Mouse (Mus musculus): ENCODE data around the gene Wdr59.

Gene Wdr59

DNA sequence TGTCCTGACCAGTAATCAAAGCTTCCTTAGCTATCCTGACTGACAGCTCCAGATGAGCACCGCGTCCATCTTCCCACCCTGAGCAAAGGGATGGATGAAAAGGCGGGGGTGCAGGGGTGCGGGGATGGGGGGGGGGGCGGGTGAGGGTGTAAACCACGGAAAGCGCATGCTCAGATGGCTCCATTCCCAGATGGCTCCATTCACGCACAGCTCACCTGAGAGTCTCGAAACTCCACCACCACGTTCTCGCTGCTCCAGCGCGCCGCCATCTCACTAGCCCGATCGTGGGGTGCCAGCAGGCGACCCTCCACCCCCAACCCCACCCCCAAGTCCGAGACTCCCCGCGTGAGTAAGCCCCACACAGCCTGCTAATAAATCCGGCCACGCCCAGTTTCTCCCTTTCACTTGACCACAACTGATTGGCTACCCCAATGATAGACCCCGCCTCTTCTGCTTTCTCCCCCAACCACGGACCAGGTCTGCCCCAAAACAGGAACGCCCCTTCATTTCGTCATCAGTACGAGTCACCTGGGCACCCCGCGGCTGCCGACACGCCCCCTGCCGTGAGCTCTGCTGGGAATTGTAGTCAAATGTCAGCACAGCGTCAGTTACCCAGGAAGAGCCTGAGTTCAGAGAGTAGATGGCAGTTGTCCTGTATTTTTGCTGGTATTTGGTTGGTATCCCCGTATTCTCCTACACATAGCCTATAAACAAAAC, at the start of gene Wdr59:
Gene Wdr59 (minus strand): TSS at position 380 of the 717 bp plus-strand sequence.
- peak; percentile 91 for DNase-seq (ENCODE audit: extremely low read depth, low read depth, low spot score)

DNA sequence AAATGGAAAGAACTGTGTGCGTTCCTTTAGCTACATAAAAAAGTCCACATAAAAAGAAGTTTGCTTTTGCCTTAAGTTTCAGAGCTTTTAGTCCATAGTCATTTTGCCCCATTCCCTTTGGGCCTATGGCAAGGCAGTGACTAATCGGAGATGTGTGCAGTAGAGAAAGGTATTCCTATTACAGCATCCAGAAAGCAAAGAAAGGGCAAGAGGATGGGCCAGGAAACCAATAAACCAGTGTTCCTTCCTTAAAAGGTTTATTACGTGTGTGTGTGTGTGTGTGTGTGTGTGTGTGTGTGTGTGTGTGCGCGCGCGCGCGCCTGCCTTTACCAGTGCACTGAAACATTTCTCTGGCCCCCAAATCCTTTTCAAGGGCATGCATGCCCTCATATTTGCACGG, 49.8 kb upstream of the Wdr59 start:
- DNase-seq (ENCODE audit: extremely low read depth, low read depth, low spot score): no peak

DNA sequence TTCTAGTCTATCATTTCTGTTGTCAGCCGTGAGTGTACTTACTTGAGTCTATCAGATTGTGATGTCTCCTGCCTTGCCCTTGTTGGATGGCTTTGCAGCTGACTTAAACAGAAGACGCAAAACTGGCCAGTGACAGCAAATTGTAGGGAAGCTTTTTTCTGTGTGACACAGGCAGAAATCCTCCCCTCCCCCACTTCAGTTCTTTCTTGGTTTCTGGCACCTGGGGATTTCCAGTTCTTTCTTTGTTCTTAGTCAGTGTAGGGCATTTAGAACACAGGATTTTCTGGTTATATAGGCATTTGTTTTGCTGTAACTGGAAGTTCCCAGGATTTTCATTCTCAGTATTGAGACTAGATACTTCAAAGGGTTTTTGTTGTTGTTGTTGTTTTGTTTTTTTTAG, 48.5 kb upstream of the Wdr59 start:
- DNase-seq (ENCODE audit: extremely low read depth, low read depth, low spot score): no peak

DNA sequence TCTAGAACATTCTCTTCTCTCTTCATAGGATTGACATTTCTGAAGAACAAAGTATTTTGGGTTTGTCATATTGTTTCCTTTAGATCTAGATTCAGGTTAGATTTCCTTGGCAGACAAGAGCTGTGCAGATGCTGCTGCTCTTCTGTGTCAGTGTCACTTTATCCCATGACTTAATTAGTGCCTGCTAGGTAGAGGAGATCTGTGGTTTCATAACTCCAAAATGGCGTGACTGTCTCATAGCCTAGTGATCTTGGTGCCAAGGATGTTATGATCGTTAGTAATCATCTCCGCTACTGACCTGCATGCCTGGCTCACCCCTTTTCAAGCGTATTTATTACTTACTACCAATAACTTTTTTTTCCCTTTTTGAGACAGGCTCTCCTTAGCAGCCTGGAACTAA, 48.0 kb upstream of the Wdr59 start:
- no peak for DNase-seq (ENCODE audit: extremely low read depth, low read depth, low spot score)

DNA sequence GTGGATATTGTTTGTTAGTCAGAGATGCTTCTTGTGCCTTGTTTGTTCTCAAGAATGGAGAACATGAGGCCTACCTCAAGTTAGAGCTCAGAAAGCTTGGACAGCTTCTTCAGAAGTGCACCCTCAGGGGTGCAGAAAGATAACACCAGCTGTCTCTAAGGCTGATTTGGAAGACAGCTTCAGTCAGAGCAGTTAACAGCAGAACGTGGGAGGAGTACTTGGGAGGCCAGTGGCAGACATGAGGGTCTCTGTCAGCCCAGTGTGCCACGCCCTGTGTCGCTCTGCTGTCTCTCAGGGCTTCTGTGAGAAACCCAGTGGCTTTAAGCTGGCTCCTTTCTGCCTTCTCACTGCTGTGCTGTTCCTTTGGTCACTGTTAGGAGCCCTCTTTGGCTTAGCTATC, 46.1 kb upstream of the Wdr59 start:
- DNase-seq (ENCODE audit: extremely low read depth, low read depth, low spot score): no peak

DNA sequence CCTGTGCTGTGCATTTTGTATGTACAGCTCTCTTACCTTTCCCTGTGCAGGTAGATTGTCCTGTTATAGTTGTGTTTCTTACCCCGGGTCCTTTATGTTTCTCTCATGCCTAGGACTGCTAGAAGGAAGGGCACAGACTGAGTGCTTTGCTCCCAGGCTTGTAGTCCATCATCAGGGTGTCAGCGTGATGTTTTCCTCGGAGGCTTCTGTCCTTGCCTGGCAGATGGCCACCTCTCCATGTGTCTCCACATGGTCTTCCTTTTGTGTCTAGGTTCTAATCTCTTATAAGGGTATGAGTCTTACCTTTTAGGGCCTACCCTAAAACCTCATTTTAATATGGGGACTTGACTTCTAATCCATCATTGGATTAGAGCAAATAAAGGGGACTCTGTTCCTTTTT, 45.7 kb upstream of the Wdr59 start:
- DNase-seq (ENCODE audit: extremely low read depth, low read depth, low spot score): no peak

DNA sequence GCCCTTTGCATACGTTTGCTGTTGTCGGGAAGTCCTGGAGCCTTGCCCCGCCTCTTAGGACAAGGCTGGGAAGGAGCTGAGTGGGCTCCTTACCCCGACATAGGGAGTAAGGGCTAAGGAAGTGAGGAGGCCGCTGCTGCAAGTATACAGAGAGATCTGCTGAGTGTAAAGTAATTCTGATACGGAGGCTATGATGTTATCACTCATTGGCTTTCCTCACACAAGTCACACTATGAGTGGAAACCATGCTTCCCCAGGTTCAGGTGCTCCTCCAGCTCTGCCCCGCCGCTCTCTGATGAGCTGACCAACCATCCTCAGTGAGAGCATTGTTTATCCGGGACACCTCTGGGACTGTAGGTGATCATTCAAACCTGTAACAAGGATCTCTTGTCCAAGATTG, 44.4 kb upstream of the Wdr59 start:
- no peak for DNase-seq (ENCODE audit: extremely low read depth, low read depth, low spot score)

DNA sequence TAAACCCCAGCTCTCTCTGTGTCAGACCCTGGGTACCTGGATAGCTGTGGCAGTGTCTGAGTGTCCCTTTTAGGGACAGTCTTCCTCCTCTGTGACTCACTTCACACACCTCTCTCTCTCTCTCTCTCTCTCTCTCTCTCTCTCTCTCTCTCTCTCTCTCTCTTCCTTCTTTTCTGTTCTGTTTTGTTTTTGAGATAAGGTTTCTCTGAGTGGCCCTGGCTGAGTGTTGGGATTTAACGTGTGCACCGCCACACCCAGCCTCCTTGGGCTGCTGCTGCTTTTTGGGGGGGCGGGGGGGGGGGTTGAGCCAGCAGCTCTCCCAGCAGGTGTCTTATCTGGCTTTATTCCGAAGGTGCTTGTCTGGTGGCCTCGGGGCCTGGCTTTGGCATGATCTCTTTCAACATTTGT, 43.9 kb upstream of the Wdr59 start:
- no peak for DNase-seq (ENCODE audit: extremely low read depth, low read depth, low spot score)

DNA sequence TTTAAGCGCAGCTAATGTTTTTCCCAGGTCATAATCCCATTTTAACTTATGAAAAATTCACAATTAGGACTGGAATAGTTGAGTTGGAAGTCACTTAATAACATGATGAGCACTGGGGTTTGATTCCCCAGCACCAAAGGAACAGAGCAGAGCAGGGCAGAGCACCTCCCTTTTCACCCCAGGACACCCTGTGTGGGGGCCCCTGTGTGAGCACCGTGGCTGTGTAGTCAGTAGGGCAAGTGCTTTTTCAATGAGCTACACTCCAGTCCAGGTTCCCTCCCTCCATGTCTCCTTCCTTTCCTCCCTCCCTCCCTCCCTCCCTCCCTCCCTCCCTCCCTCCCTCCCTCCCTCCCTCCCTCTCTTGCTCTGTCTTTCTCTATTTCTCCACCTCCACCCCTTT, 42.2 kb upstream of the Wdr59 start:
- no peak for DNase-seq (ENCODE audit: extremely low read depth, low read depth, low spot score)

DNA sequence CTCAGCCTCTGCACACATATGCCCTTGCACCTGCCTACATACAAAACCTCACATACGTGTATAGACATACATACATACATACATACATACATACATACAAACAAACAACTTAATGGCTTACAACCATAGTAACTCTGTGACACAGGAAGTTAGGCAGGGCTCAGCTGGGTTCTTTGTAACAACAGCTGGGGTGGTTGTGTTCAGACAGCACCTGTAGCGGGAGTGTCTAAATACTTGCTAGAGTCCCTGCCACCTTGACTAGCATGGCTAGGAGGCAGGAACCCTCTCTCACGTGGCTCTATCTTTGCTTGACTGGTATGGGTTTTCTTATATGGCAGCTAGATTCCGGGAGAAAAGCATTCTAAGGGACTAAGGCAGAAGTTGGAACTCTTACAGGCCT, 41.8 kb upstream of the Wdr59 start:
- DNase-seq (ENCODE audit: extremely low read depth, low read depth, low spot score): no peak

DNA sequence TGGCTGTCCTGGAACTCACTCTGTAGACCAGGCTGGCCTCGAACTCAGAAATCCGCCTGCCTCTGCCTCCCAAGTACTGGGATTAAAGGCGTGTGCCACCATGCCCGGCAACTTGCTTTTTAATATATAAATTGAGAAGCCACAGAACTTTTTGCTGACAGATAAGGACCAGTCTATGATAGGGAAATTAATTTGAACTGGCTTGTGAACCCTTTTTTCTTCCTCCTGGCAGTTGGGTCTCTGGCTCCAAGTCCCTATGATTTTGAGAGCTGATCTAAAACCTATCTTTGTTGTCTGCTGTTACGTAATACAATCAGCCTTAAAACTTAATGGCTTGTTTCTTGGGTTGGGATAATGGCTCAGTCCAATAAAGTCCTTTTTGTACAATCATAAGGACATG, 41.2 kb upstream of the Wdr59 start:
- no peak for DNase-seq (ENCODE audit: extremely low read depth, low read depth, low spot score)

DNA sequence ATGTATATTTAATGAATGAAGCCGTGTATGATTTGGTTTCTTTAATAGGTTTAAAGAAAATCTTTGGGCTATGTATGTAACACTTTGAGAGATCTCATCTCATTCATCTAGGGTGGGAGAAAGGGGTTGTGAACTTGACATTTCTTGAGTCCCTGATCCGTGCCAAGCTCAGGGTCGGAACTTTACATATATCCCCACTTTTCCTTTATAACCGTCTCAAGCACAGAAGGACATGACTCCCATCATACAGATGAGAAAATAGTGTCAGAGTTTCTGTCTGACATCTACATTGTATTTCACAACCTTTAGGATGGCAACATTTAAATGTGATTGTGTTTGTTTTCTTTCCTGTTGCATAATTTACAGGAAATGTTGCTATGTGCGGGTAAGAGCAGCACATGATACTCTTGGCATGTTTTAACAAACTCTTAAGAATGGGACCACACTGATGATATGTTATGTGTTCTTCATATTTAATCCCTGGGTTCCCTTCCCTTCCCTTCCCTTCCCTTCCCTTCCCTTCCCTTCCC, 40.4 kb upstream of the Wdr59 start:
- DNase-seq (ENCODE audit: extremely low read depth, low read depth, low spot score): no peak

DNA sequence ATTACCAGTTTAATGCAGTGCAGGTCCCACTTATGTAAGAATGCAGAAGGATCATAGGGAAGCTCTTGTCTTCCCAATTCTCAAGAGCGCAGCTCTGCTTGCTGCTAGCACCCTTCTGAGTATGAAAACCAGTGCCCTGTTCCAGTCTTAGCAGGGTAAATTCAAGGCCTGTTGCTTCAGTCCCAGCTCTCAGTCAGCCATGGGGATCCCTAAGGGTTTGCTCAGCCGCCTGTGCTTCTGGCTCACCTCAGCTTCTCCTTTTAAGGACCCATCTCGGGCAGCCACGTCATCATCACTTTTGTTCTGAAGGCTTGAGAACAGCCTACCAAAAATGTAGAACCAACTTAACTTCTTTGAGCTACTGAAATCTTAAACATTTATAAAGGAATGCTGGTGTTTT, 39.9 kb upstream of the Wdr59 start:
- no peak for DNase-seq (ENCODE audit: extremely low read depth, low read depth, low spot score)

DNA sequence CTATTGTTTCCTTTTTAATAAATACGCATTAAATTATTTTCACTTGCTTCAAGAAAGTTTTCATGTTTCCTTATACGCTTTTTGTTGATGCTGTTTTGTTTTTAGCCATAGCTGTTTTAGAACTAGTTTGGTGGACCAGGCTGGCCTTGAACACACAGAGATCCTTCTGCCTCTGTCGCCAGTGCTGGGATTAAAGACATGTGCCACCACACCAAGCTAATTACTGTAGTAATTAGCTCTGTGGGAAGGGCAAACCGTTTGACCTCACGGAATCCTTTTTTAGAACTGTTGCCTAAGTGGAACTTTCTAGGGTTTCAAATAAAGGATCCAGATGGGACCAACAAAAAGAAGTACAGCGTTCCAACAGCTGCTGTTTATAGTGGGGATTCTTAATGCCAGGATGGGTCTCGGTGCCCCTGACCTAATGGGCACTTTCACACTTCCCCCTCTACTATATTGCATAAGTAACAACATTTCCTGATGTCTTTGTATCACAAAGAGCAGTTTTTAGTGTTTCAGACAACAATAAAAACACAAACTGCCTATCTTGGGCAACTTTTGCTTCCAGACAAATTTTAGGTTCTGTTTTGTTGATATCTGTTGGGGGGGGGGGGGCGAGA, 29.7 kb upstream of the Wdr59 start:
- DNase-seq (ENCODE audit: extremely low read depth, low read depth, low spot score): no peak

DNA sequence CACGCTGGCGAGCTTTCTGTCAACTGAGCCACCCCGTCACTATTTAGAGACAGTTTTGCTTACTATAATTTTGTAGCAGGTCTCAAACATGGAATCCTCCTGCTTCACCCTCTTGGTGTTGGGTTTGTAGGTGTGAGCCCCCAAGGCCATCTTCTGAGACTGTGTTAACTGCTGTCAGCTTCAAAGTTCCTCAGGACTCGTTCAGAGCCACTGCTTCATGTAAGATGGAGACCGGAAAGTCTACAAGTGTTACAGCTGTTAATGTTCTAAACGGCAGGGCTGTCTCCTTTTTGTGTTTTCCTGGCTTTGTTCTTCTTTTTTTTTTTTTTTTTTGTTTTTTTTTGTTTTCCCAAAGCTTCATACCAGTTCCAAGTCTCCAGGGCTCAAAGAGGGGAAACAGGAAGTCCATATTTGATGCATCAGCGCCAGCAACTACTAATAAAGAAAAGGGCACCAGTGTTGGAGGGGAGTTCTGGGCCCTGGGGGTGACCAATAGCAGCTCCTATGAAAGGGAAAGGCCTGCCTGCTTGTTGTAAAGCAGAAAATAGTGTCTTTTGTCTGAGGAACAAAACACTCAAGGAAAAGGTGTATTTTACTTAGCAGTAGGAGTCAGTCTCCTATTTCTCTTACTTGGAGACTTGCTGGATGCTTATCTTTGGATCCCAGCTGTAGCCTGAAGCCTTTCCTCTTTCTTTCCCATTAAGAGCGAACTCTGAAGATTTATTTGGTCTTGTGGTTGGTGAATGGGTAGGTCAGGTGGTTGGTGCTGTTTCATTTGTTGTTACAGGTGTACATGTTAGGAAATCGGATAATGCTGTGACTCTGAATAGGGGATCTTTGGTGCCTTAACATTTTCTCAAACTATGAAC, 28.3 kb upstream of the Wdr59 start:
- DNase-seq (ENCODE audit: extremely low read depth, low read depth, low spot score): no peak

DNA sequence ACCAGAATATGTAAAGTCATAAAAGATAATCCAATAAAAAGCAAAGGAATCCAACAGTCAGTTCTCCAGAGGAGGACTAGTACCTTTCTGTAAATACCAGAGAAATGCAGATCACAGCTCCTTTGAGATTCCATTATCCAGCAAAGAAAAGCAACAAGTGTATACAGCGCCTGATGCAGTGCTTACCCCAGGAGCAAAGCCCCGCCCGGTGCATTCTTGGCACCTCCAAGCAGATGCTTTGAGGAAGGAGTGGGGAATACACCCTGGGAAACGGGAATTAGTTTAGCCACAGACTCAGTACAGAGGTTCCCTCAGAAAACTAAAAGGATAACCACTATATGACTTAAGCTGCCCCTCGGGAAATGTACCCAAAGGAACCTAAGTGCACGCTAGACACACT, 26.3 kb upstream of the Wdr59 start:
- no peak for DNase-seq (ENCODE audit: extremely low read depth, low read depth, low spot score)

DNA sequence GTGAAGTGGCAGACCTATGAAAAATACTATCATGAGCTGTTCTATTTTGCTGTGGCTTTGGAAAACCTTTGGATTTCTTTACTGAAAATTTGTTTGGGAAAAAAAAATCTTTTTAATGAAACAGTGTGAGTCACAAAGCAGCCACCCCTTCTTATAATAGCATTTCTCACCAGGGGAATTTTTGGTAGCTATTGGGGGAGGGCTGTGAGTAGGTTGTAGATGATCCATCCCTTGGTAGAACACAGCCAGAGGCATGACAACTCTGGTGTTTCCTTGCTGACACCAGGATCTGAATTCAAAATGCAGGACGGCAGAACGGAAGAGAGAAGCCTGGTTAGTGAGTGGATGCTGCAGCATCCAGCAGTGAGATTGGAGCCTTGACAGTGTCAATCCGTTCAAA, 25.3 kb upstream of the Wdr59 start:
- no peak for DNase-seq (ENCODE audit: extremely low read depth, low read depth, low spot score)

DNA sequence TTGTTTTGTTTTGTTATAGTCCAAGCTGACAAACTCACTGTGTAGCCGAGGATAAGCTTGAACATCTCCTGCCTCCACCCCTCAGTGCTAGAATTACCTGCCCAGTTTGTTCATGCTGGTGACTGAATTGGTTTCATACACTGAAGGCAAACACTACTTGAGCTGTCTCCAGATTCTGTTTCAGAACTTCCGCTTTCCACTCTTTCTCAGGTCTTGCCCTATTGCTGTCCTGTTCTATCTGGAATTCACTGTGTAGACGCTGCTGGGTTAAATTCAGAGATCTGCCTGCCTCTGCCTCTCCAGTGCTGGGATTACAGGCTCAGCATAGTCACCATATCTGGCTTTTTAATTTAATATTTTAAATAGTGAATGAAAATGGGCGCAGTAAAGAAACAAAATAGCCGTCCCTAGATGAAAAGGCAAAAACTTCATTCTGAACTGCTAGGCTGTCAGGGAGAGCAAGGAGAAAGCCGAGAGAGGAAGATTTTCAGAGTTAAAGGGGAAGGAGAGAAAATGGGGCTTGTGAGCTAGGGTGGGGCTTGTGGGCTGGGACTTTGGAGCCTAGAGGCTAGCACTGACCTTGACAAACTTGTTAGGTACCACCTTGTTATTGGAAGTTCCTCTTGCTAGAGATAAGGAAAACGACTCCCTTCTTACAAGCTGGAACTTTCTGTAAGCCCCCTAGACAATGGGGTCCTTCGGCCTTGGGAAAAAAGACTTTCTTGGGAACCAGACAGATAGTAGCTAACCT, 23.7 kb upstream of the Wdr59 start:
- DNase-seq (ENCODE audit: extremely low read depth, low read depth, low spot score): no peak

DNA sequence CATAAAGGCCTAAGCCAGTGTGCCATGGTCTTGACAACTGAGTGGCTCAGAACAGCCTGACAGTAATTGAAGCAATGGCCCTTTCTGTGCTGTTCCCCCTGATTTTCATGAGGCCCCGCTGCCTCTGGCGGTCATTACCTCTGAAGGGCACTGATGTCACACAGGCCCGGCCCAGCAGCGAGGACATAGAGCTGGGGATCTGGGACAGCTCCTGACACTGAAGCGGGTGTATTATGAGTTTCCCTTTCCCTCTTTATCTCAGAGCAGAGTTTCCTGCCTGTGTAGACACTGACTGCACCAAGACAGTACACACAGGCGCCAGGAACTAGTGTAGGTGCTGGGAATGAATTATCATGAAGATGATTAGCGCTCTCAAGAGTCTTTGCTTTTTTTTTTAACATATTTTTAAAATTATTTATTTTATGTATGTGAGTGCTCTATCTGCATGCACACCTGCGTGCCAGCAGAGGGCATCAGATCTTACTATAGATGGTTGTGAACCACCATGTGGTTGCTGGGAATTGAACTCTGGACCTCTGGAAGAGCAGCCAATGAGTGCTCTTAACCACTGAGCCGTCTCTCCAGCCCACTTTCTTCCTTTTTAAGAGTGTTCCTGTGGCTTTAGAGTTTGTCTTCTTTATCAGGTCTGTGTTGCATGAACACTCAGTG, 22.0 kb upstream of the Wdr59 start:
- DNase-seq (ENCODE audit: extremely low read depth, low read depth, low spot score): no peak

DNA sequence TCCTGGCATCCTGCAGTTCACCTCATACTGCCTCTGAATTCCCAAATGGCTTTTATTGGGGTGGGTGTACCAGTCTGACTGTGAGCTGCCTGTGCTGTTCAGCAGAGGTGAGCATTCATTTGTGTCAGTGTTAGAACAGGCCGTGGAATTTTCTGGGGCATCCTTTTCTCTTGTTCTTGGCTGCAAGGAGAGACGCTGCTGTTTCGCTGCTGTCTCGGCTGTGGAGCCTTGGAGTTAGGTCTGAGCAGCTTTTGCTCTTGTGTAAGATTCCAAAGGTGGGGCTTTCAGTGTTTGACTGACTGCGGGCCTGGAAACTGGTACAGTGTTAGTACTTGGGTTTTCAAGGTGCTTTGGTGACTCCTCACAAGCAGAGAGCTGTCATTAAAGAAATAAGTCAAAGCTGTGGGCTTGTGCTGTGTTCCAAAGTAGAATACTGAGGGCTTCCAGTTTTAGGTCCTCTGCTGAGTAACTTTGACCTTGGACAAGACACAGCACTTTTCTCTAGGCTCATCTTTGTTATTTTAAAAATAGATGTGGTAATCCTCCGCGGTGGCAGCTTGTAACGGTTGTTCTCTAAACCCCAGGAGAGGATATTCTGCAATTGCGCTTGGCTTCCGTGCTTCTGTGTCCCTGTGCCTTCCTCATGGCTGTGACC, 17.7 kb upstream of the Wdr59 start:
- no peak for DNase-seq (ENCODE audit: extremely low read depth, low read depth, low spot score)

Measured in fat pad, adult 2 months (tissue).